Mouse (Mus musculus) activated CD4-positive, CD25-positive, alpha-beta regulatory T cell, adult 4 months (primary cell): Measurements from ENCODE around the gene Nhsl1. TPM values are rescaled to one million over a fixed set of nuclear protein-coding genes. Genes with fewer than 3 reads are reported as not detected.

Source experiments
- ATAC-seq: one replicate; pipeline ENCODE4 v1.8.0; 2017
- polyA plus RNA-seq, 2 experiments: library from polyadenylated mRNA; unstranded; fragments of 100-300 nt; shearing (Covaris generic); gene quantifications; one replicate each; pipeline ENCODE4 v1.2.1; 2017

Nhsl1 gene
- under 1 TPM; 0.54 to 0.69 TPM for polyA plus RNA-seq

GRCm38 (mm10) chr10:18318916-18319481, at the start of gene Nhsl1:
TSS of gene Nhsl1 (plus strand) at chr10:18318985.
- no peak for ATAC-seq

GRCm38 (mm10) chr10:18276090-18276734, 42.6 kb upstream of the Nhsl1 start:
- ATAC-seq: no peak

- no peak for ATAC-seq
These were observed 34.8 kb upstream of the Nhsl1 start for GRCm38 (mm10) chr10:18283991-18284390.

GRCm38 (mm10) chr10:18289512-18289911, 29.3 kb upstream of the Nhsl1 start:
- no peak for ATAC-seq

GRCm38 (mm10) chr10:18305106-18305505, 13.7 kb upstream of the Nhsl1 start:
- ATAC-seq: no peak

GRCm38 (mm10) chr10:18315071-18315470, 3.7 kb upstream of the Nhsl1 start:
- ATAC-seq: no peak

GRCm38 (mm10) chr10:18317521-18317920, 1.3 kb upstream of the Nhsl1 start:
- no peak for ATAC-seq

- no peak for ATAC-seq
These were observed 547 bp upstream of the Nhsl1 start for GRCm38 (mm10) chr10:18317961-18318915.

- ATAC-seq: no peak
These were observed 906 bp downstream of the Nhsl1 start for GRCm38 (mm10) chr10:18319691-18320090.

GRCm38 (mm10) chr10:18321861-18322260, 3.1 kb downstream of the Nhsl1 start:
- no peak for ATAC-seq

- ATAC-seq: no peak
These were observed 4.9 kb downstream of the Nhsl1 start for GRCm38 (mm10) chr10:18323701-18324100.

GRCm38 (mm10) chr10:18328331-18328908, 9.6 kb downstream of the Nhsl1 start:
- no peak for ATAC-seq

- ATAC-seq: no peak
These were observed 10.6 kb downstream of the Nhsl1 start for GRCm38 (mm10) chr10:18329096-18330038.

GRCm38 (mm10) chr10:18330445-18330844, 11.7 kb downstream of the Nhsl1 start:
- no peak for ATAC-seq

- no peak for ATAC-seq
These were observed 14.8 kb downstream of the Nhsl1 start for GRCm38 (mm10) chr10:18333575-18333974.

GRCm38 (mm10) chr10:18334176-18334575, 15.4 kb downstream of the Nhsl1 start:
- no peak for ATAC-seq

- ATAC-seq: no peak
These were observed 15.9 kb downstream of the Nhsl1 start for GRCm38 (mm10) chr10:18334734-18335133.

- ATAC-seq: no peak
These were observed 18.9 kb downstream of the Nhsl1 start for GRCm38 (mm10) chr10:18337725-18338124.

GRCm38 (mm10) chr10:18339386-18339785, 20.6 kb downstream of the Nhsl1 start:
- no peak for ATAC-seq

GRCm38 (mm10) chr10:18340930-18341329, 22.1 kb downstream of the Nhsl1 start:
- ATAC-seq: no peak

GRCm38 (mm10) chr10:18341444-18342196, 22.8 kb downstream of the Nhsl1 start:
- ATAC-seq: no peak
